ENCODE assay signal across 8 mouse cellular contexts in genomic region chr7:139703146-139703825, GRCm38 (mm10). TPM values are rescaled to one million over a fixed set of nuclear protein-coding genes. Genes with fewer than 3 reads are reported as not detected.
A peak's percentile ranks its signal among the peaks of the same experiment; 100 is the strongest.
DNase-seq lines count a peak whose midpoint lies in the region; ATAC-seq and TF ChIP-seq lines count a peak whose summit lies in the region.

No protein-coding gene starts in this region.

- DNase-seq in spleen, adult 18-20 months, result peak; percentile 9 to 63
- no peak for DNase-seq in spleen, adult 12 weeks (ENCODE audit: low spot score)
- DNase-seq in embryo, embryonic 11 days, result peak; percentile 88
- DNase-seq in gastrocnemius, postnatal 36 days, result peak; percentile 48 to 63
- peak; percentile 87 to 93 for DNase-seq in left cerebral cortex, postnatal 25 days (ENCODE audit: low spot score in 2 of 2)
- DNase-seq in mesoderm, embryonic 11.5 days (ENCODE audit: low read depth, low spot score), result peak; percentile 82
- peak; percentile 24 to 81 for DNase-seq in spleen, postnatal 10 days (ENCODE audit: low spot score in 2 of 2)

- peak; percentile 91 for TF ChIP-seq CTCF in intestine, postnatal 0 days (IDR thresholded peaks at IDR 0.05; ENCODE audit: low read depth)

- H3K9ac ChIP-seq in intestine, postnatal 0 days (ENCODE audit: low read depth, low read length), result no peak overlapping the region

- ATAC-seq in intestine, postnatal 0 days, result peak; percentile 38; the same call in 1 of the 2 replicates

- peak overlapping the region; percentile 32; the same call in 1 of the 2 replicates for H3K4me2 ChIP-seq in intestine, postnatal 0 days (replicated peaks; ENCODE audit: low read depth)

- H3K4me3 ChIP-seq in intestine, postnatal 0 days (ENCODE audit: low read depth, low read length), result no peak overlapping the region

- no peaks in the 10 kb centered on the region for H3K36me3 ChIP-seq in intestine, postnatal 0 days (ENCODE audit: control insufficient read depth, insufficient read depth)

- H3K27ac ChIP-seq in intestine, postnatal 0 days (ENCODE audit: low read depth, low read length), result no peak overlapping the region

- H3K27me3 ChIP-seq in intestine, postnatal 0 days (replicated peaks; ENCODE audit: control insufficient read depth, insufficient read depth, low read length), result no peaks in the 10 kb centered on the region

- H3K4me1 ChIP-seq in intestine, postnatal 0 days (replicated peaks; ENCODE audit: control insufficient read depth, insufficient read depth, low read length), result no peaks in the 10 kb centered on the region

- 28% methylated on average over 6 of the region's 6 CpGs for WGBS in intestine, postnatal 0 days

- intact Hi-C loops in gastrocnemius, postnatal 36 days (cut with DNase I), result loop anchor here (2.0 kb wide), 1 partner anchor 158 kb away; no protein-coding TSS in a partner anchor
- intact Hi-C loops in left cerebral cortex, postnatal 25 days (cut with DNase I), result loop anchor here (1.0 to 5.0 kb wide), 4 partner anchors 44 to 174 kb away; no protein-coding TSS in a partner anchor

- H3K9me3 ChIP-seq in intestine, postnatal 0 days (ENCODE audit: control insufficient read depth), result no peaks in the 10 kb centered on the region

RNA-seq across cellular contexts. Expression of gene Cfap46, which starts 19.7 kb away (rescaled TPM):
- total RNA-seq in gastrocnemius, postnatal 36 days (2021), result under 1 TPM; 0.02 to 0.05 TPM
- polyA plus RNA-seq in intestine, postnatal 0 days (2015; fragmentation: Nextera tagmentation; extraction: Ambion mirVana), result not detected in 2 replicates
- total RNA-seq in left cerebral cortex, postnatal 25 days (2021), result 1 to 10 TPM; 3.1 to 3.3 TPM
